Mouse (Mus musculus) urinary bladder, postnatal 36 days (tissue): ENCODE data around the gene Tecta.
A peak's percentile ranks its signal among the peaks of the same experiment; 100 is the strongest.

Experiments used
- DNase-seq, 2 experiments: peaks; one replicate each; pipeline ENCODE4 v3.0.0; 2022; ENCODE audit warnings: low spot score in 2 of 2, mixed read lengths in 1 of 2

Gene Tecta

GRCm38 (mm10) chr9:42387038-42387437, 12.7 kb downstream of the Tecta start:
- no peak for DNase-seq

- peak in 1 of 2 experiments; percentile 18 for DNase-seq
Measured at GRCm38 (mm10) chr9:42385656-42386055, 14.1 kb downstream of the Tecta start.

GRCm38 (mm10) chr9:42382628-42383347, 16.9 kb downstream of the Tecta start:
- no peak for DNase-seq

- no peak for DNase-seq
Measured at GRCm38 (mm10) chr9:42382063-42382462, 17.7 kb downstream of the Tecta start.

GRCm38 (mm10) chr9:42378071-42378470, 21.7 kb downstream of the Tecta start:
- no peak for DNase-seq

- DNase-seq, result no peak
Measured at GRCm38 (mm10) chr9:42377656-42378055, 22.1 kb downstream of the Tecta start.

- no peak for DNase-seq
Measured at GRCm38 (mm10) chr9:42371670-42372368, 27.9 kb downstream of the Tecta start.

GRCm38 (mm10) chr9:42357585-42357984, 42.1 kb downstream of the Tecta start:
- DNase-seq, result no peak

- DNase-seq, result no peak
Measured at GRCm38 (mm10) chr9:42354871-42355270, 44.9 kb downstream of the Tecta start.

GRCm38 (mm10) chr9:42349791-42350190, 49.9 kb downstream of the Tecta start:
- DNase-seq, result no peak

- DNase-seq, result no peak
Measured at GRCm38 (mm10) chr9:42346297-42346696, 53.4 kb downstream of the Tecta start.

- no peak for DNase-seq
Measured at GRCm38 (mm10) chr9:42339151-42339550, 60.6 kb downstream of the Tecta start.

- DNase-seq, result no peak
Measured at GRCm38 (mm10) chr9:42337026-42337425, 62.7 kb downstream of the Tecta start.

GRCm38 (mm10) chr9:42336575-42336974, 63.2 kb downstream of the Tecta start:
- no peak for DNase-seq

- no peak for DNase-seq
Measured at GRCm38 (mm10) chr9:42334885-42335284, 64.8 kb downstream of the Tecta start.

GRCm38 (mm10) chr9:42332692-42333091, 67.0 kb downstream of the Tecta start:
- DNase-seq, result no peak

GRCm38 (mm10) chr9:42331341-42331740, 68.4 kb downstream of the Tecta start:
- no peak for DNase-seq

- DNase-seq, result peak in 1 of 2 experiments; percentile 55
Measured at GRCm38 (mm10) chr9:42329753-42330152, 70.0 kb downstream of the Tecta start.

- no peak for DNase-seq
Measured at GRCm38 (mm10) chr9:42326688-42327440, 72.9 kb downstream of the Tecta start.

- no peak for DNase-seq
Measured at GRCm38 (mm10) chr9:42324640-42325394, 74.9 kb downstream of the Tecta start.

- DNase-seq, result no peak
Measured at GRCm38 (mm10) chr9:42323238-42323637, 76.5 kb downstream of the Tecta start.

GRCm38 (mm10) chr9:42321442-42321841, 78.3 kb downstream of the Tecta start:
- no peak for DNase-seq
